Mouse (Mus musculus): ENCODE measurements around the gene Sprn. TPM values are rescaled to one million over a fixed set of nuclear protein-coding genes. Genes with fewer than 3 reads are reported as not detected.
A peak's percentile ranks its signal among the peaks of the same experiment; 100 is the strongest.

Sprn gene
- total RNA-seq (2014; fragmentation: Nextera tagmentation) (not detected in 2 replicates), total RNA-seq (2017) (not detected in 2 replicates)

- no peak for ATAC-seq (replicated peaks; ENCODE audit: poor library complexity, severe bottlenecking)
Observed at GRCm38 (mm10) chr7:140154218-140154927, at the start of gene Sprn. Gene Sprn, minus strand, starts transcription at chr7:140154877.

- ATAC-seq (replicated peaks; ENCODE audit: poor library complexity, severe bottlenecking): no peak
Observed at GRCm38 (mm10) chr7:140201090-140201489, 46.4 kb upstream of the Sprn start.

- no peak for ATAC-seq (replicated peaks; ENCODE audit: poor library complexity, severe bottlenecking)
Observed at GRCm38 (mm10) chr7:140196002-140196401, 41.3 kb upstream of the Sprn start.

- ATAC-seq (replicated peaks; ENCODE audit: poor library complexity, severe bottlenecking): no peak
Observed at GRCm38 (mm10) chr7:140194031-140194430, 39.4 kb upstream of the Sprn start.

- ATAC-seq (replicated peaks; ENCODE audit: poor library complexity, severe bottlenecking): no peak
Observed at GRCm38 (mm10) chr7:140192851-140193250, 38.2 kb upstream of the Sprn start.

GRCm38 (mm10) chr7:140192445-140192844 lies 37.8 kb upstream of the Sprn start:
- no peak for ATAC-seq (replicated peaks; ENCODE audit: poor library complexity, severe bottlenecking)

- no peak for ATAC-seq (replicated peaks; ENCODE audit: poor library complexity, severe bottlenecking)
Observed at GRCm38 (mm10) chr7:140190435-140190834, 35.8 kb upstream of the Sprn start.

GRCm38 (mm10) chr7:140188391-140189328 lies 34.0 kb upstream of the Sprn start:
- ATAC-seq (replicated peaks; ENCODE audit: poor library complexity, severe bottlenecking): peak; percentile 40; the same call in 1 of the 2 replicates

- ATAC-seq (replicated peaks; ENCODE audit: poor library complexity, severe bottlenecking): no peak
Observed at GRCm38 (mm10) chr7:140187721-140188390, 33.2 kb upstream of the Sprn start.

GRCm38 (mm10) chr7:140186646-140187620 lies 32.3 kb upstream of the Sprn start:
- no peak for ATAC-seq (replicated peaks; ENCODE audit: poor library complexity, severe bottlenecking)

GRCm38 (mm10) chr7:140184206-140184605 lies 29.5 kb upstream of the Sprn start:
- ATAC-seq (replicated peaks; ENCODE audit: poor library complexity, severe bottlenecking): no peak

- ATAC-seq (replicated peaks; ENCODE audit: poor library complexity, severe bottlenecking): no peak
Observed at GRCm38 (mm10) chr7:140180692-140181091, 26.0 kb upstream of the Sprn start.

GRCm38 (mm10) chr7:140179176-140179575 lies 24.5 kb upstream of the Sprn start:
- no peak for ATAC-seq (replicated peaks; ENCODE audit: poor library complexity, severe bottlenecking)

- ATAC-seq (replicated peaks; ENCODE audit: poor library complexity, severe bottlenecking): no peak
Observed at GRCm38 (mm10) chr7:140172936-140173335, 18.3 kb upstream of the Sprn start, which contains the start of gene Olfr523. Gene Olfr523, plus strand, starts transcription at chr7:140173217.

- ATAC-seq (replicated peaks; ENCODE audit: poor library complexity, severe bottlenecking): no peak
Observed at GRCm38 (mm10) chr7:140170863-140171262, 16.2 kb upstream of the Sprn start.

GRCm38 (mm10) chr7:140169386-140169785 lies 14.7 kb upstream of the Sprn start:
- ATAC-seq (replicated peaks; ENCODE audit: poor library complexity, severe bottlenecking): no peak

GRCm38 (mm10) chr7:140167950-140168349 lies 13.3 kb upstream of the Sprn start:
- ATAC-seq (replicated peaks; ENCODE audit: poor library complexity, severe bottlenecking): no peak

GRCm38 (mm10) chr7:140164664-140165063 lies 10.0 kb upstream of the Sprn start, which contains the start of gene Olfr522:
Gene Olfr522, minus strand, starts transcription at chr7:140164764.
- no peak for ATAC-seq (replicated peaks; ENCODE audit: poor library complexity, severe bottlenecking)

- no peak for ATAC-seq (replicated peaks; ENCODE audit: poor library complexity, severe bottlenecking)
Observed at GRCm38 (mm10) chr7:140160363-140160762, 5.7 kb upstream of the Sprn start.

Data from granulocyte monocyte progenitor cell, adult 5-6 weeks (primary cell).